Mouse (Mus musculus): ENCODE results near the gene Isyna1.

GRCm38 (mm10) chr8:70597417-70598272 lies 3.5 kb downstream of the Isyna1 start:
- TF ChIP-seq HCFC1 (IDR thresholded peaks at IDR 0.05; ENCODE audit: borderline replicate concordance, insufficient read depth, low read length) (no peak), ZNF384 (IDR thresholded peaks at IDR 0.05; ENCODE audit: low read depth, low read length) (no peak), CHD2 (IDR thresholded peaks at IDR 0.05; ENCODE audit: low read depth, low read length) (no peak), MAFK (IDR thresholded peaks at IDR 0.05; ENCODE audit: insufficient read depth, low read depth, low read length) (no peak), ZC3H11A (IDR thresholded peaks at IDR 0.05; ENCODE audit: borderline replicate concordance, low read depth, low read length) (no peak)
